Mouse (Mus musculus) urinary bladder, postnatal 14 days (tissue): ENCODE results near the gene Jazf1.

Experiments used
- DNase-seq: peaks from one replicate; pipeline ENCODE4 v3.0.0; 2021; ENCODE audit warnings: low spot score

The Jazf1 gene

GRCm38 (mm10) chr6:52846314-52846713, 222.1 kb downstream of the Jazf1 start:
- no peak for DNase-seq

- DNase-seq: no peak
These were observed 223.7 kb downstream of the Jazf1 start for GRCm38 (mm10) chr6:52844741-52845140.

DNA sequence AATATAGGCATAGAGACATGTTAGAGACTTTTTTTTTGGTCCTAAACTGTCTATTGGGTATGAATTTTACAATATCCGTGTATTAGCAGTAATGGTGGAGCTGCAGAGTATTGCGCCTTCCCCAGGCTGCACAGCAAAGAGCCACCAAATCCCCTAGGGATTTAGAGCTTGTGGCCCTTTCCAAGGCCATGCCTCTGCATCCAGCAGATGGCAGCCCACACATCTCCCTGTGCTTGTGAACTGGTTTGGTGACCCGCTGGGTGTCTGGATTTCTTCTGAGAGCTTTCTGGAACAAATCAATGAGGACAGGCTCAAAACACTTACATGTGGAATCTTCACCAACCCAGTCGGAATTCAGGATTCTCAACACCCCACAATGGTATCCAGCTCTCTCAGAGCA, 225.4 kb downstream of the Jazf1 start:
- DNase-seq: no peak

GRCm38 (mm10) chr6:52842598-52842997, 225.8 kb downstream of the Jazf1 start:
- no peak for DNase-seq

DNA sequence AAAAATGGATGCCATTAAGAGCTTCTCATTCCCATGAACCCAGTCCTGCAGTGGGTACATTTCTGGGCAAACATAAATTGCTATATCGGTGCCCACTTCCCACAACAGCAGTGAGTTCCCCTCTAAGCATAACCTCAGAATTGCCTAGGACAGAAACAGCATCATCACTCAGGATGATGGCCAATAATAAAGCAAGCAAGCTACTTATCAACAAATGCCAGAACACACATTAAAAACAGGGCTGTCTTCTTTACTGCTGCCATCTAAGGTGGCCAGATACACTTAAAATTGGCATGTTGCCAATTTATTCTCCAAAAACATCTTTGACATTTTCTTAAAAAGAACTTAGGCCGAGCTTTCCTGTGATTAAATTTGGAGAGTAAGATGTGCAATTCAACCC, 226.8 kb downstream of the Jazf1 start:
- DNase-seq: no peak

GRCm38 (mm10) chr6:52840589-52841044, 227.8 kb downstream of the Jazf1 start:
- DNase-seq: peak; percentile 24

DNA sequence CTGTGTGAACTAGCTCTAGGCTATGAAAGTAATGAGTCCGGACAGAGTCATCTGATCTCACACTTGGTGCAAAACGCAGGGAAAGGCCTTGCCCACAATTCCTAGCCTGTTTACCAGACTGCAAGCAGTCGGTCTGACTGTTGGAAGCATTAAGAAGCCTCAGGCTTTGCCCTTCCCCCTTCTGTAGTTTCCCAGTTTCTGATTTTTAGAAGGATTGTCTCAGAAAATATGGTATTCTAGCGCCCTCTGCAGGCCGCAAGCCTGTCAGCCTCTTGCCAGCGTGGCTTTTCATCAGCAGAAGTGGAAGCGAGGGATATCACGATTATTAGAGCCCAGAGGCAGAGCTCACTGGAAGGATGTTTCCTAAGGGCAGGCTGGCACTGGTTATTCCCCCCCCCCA, 229.7 kb downstream of the Jazf1 start:
- peak; percentile 90 for DNase-seq

- DNase-seq: no peak
These were observed 230.6 kb downstream of the Jazf1 start for GRCm38 (mm10) chr6:52837792-52838191.

DNA sequence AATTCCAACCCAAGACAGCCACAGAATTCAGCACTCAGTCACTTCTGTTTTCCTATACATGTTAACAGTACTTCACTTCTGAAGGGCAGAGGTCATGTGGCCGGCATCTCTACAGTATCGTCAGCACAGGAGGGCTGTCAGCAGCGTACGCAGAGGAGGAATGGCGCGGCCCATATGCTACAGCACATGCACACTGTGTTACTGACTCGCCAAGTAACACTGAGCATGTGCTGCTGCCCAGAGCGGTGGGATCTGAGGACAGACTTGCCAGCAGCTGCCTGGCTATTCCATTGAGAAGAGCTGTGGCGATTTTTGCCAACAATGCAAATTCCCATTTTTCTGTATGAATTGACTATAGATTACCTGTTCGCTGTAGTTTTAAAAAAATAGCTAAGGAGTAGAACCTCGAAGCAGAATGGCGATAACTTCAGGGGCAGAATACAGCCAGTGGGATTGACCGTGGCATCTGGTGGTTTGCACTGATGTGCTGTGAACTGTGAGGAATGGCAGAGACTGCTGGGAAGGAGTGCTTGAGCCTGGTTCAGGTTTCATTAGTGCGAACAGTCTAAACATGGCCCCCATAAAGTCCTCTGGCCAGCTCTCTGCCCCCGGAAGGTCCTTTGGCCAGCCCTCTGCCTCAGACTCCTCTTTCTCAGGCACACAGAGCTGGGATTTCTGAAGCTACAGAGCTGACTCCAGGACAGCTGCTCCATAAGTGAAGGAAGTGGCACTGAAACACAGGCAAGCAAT, 232.1 kb downstream of the Jazf1 start:
- no peak for DNase-seq

DNA sequence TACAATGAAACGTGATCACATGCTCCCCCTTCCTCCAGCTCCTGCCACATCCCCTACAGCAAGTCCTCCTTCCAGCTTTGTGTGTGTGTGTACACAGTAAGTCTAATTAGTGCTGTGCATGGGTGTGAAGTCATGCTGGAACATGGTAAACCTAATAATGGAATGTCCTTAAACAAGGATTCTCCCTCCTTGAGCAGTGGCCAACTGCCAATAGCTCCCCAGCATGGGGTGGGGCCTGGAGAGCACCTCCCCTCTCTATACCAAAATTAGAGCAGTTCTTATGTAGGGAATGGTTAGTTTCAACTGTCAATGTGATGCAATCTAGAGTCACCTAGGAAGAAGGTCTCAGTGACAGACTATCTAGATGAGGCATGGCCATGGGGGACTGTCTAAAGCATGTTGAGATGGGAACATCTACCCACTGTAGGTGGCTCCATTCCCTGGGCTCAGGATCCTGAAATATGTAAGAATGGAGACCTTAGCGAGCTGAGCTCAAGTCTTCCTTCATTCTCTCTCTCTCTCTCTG, 240.6 kb downstream of the Jazf1 start:
- no peak for DNase-seq

GRCm38 (mm10) chr6:52825535-52825934, 242.9 kb downstream of the Jazf1 start:
- peak; percentile 85 for DNase-seq

GRCm38 (mm10) chr6:52824977-52825482, 243.4 kb downstream of the Jazf1 start:
- no peak for DNase-seq

DNA sequence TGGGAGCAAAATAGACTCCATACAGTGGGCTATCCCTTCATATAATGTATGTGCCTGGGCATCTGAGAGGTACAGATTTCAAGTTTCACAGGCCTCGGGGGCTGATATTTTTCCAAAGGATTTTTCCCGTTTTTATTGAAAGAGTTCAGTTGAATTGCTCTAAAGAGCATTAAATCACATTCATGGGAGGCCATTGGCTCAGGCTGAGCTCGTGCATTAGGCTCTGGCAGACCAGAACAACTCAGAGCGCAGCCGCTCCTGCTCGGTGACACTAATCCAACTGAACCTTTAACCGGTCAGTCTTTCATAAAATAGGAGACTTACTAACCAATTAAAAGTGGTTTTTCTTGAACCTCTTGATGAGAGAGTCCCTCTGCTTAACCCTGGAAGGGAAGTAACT, 245.4 kb downstream of the Jazf1 start:
- no peak for DNase-seq

- no peak for DNase-seq
These were observed 245.8 kb downstream of the Jazf1 start for GRCm38 (mm10) chr6:52822625-52823024.

- DNase-seq: no peak
These were observed 249.1 kb downstream of the Jazf1 start for GRCm38 (mm10) chr6:52819353-52819752.

DNA sequence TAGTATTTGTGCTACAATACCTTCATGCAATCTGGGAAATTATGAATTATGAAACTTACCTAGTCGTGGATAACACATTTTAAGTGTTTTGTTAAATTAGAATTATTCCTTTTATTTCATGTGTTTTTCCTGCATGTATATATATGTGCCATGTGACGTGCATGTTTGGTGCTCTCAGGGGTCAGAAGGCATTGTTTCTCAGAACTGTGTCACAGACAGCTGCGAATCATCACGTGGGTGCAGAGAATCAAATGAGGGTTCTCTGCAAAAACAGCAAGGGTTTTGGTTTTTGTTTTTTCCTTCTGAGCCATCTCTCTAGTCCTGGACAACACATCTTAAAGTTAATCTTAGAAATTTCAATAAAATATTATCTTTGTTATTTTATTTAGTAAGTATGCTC, 250.4 kb downstream of the Jazf1 start:
- DNase-seq: no peak

- DNase-seq: no peak
These were observed 251.1 kb downstream of the Jazf1 start for GRCm38 (mm10) chr6:52817203-52817874.

GRCm38 (mm10) chr6:52805237-52805856, 263.1 kb downstream of the Jazf1 start:
- no peak for DNase-seq

GRCm38 (mm10) chr6:52802181-52802580, 266.2 kb downstream of the Jazf1 start:
- peak; percentile 37 for DNase-seq

GRCm38 (mm10) chr6:52797252-52797800, 271.1 kb downstream of the Jazf1 start:
- DNase-seq: no peak

DNA sequence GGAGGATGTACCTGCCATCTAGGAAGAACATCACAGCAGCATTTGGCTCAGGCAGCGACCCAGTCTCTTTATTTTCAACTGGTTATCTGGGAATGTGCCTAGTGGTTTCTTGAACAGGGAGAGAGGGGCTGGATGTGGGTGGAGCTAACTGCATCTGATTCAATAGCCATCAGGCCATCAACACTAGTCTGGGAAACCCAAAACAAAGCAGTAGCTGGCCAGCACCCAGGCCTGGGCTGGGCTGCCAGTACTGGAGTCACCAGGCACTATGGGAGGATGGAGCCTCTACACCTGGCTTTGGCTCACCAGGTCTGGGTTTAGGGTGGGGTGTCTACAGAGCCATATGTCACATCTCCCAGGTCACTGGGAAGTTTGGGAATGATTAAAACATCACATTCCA, 271.7 kb downstream of the Jazf1 start:
- no peak for DNase-seq

DNA sequence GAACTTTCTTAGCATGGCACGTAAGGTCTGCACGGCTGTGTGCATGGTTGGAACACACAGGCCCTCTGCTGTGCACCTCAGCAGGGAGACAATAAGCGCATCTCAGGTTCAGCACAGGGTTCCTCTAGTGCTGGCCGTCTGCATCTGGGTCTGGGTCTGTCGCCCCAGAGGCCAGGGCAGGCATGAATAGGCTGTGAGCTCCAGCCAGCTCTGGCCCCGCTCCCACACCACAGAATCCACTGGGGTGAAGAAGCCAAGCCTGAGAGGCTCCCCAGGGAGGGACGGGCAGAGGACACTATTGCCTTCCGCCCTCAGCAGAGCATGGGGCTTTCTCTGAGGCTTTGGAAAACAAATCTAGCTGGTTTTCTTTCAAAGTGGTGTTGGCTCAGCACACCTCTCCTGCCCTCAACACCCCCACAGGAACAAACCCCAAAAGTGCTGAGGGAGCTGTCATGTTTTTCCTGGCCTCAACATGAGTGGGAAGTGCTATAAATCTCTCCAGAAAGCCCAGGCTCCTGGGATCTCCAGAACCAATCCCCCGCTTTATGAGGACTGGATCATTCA, 272.3 kb downstream of the Jazf1 start:
- DNase-seq: no peak
